Mouse (Mus musculus): Measurements from ENCODE around the gene Med7.

DNA sequence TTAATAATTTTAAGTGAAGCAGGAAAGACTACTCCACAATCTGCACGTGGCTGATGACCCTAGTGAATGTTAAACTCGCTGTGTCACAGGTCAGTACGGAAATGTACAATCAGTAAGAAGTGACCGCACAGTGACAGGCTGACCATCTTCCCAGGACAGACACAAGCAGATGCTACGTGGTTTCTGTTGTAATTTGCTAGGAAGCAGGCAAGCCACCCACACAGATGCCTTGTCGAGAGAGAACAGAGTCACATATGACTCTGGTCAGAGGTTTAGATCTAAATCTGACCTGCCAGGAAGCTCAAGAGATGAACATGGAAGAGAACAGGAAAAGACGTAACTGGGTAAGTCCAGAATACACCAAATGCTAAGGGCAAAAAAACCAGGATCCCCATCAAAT lies 43.8 kb upstream of the Med7 start:
- no peak for TF ChIP-seq GATA1 (IDR thresholded peaks at IDR 0.05; ENCODE audit: low read length)
- no peak for TF ChIP-seq TAL1 (IDR thresholded peaks at IDR 0.05; ENCODE audit: low read length)

Data from erythroblast, embryonic 14.5 days (primary cell).